Mouse (Mus musculus) E14TG2a.4 (cell line): ENCODE measurements around the gene Lexm.

ENCODE experiments used
- H3K27me3 ChIP-seq: 2 replicates; pipeline ENCODE4 v1.6.1; 2014; ENCODE audit warnings: low read length, control low read depth; ENCODE audit not compliant: insufficient read depth
- H3K36me3 ChIP-seq: 2 replicates; pipeline ENCODE4 v1.6.1; 2014; ENCODE audit warnings: low read length, control low read depth; ENCODE audit not compliant: insufficient read depth
- H3K4me1 ChIP-seq: replicated peaks from 2 replicates; pipeline ENCODE4 v1.6.1; 2014; ENCODE audit warnings: low read depth, low read length, control low read depth
- H3K4me3 ChIP-seq: replicated peaks from 2 replicates; pipeline ENCODE4 v1.5.1; 2014; ENCODE audit warnings: mild to moderate bottlenecking, low read length
- H3K9me3 ChIP-seq: 2 replicates; pipeline ENCODE4 v1.6.1; 2014; ENCODE audit warnings: low read length, control low read depth
- CTCF ChIP-seq: conservative IDR thresholded peaks from 2 replicates; pipeline ENCODE4 v1.5.1; 2014; ENCODE audit warnings: low read length
- NANOG ChIP-seq: IDR thresholded peaks from 2 replicates; pipeline ENCODE4 v1.6.1; 2014; ENCODE audit warnings: borderline replicate concordance, low read length, mixed read lengths
- POU5F1 ChIP-seq: IDR thresholded peaks from 2 replicates; pipeline ENCODE4 v1.6.1; 2014; ENCODE audit warnings: low read length, borderline replicate concordance

Lexm gene

GRCm38 (mm10) chr4:106650833-106651527 is 33.9 kb upstream of the Lexm start, which contains the start of gene Pars2:
Gene Pars2, plus strand, starts transcription at chr4:106651069.
- Histone ChIP-seq H3K4me3 (peak within 1 kb of the TSS; percentile 91), H3K9me3 (no peaks in the 10 kb centered on the region)
- TF ChIP-seq POU5F1 (no peak), CTCF (no peak), NANOG (no peak)

GRCm38 (mm10) chr4:106647137-106647536 is 30.1 kb upstream of the Lexm start:
- Histone ChIP-seq H3K27me3 (peaks cover 5% of the 10 kb centered on the region; the same call in 1 of the 2 replicates), H3K4me1 (peaks cover 27% of the 10 kb centered on the region), H3K36me3 (no peaks in the 10 kb centered on the region), H3K4me3 (no peak overlapping the region), H3K9me3 (no peaks in the 10 kb centered on the region)
- TF ChIP-seq POU5F1 (no peak), NANOG (no peak)

More at GRCm38 (mm10) chr4:106650833-106651527, 33.9 kb upstream of the Lexm start, which contains the start of gene Pars2:
- peaks cover 59% of the 10 kb centered on the region for H3K4me1 ChIP-seq
- peaks cover 34% of the 10 kb centered on the region for H3K36me3 ChIP-seq
- 0 out of 2 replicates have a peak, but pooled peaks cover 3% of the 10 kb centered on the region for H3K27me3 ChIP-seq

GRCm38 (mm10) chr4:106645797-106646196 is 28.8 kb upstream of the Lexm start:
- TF ChIP-seq NANOG (no peak), POU5F1 (no peak), CTCF (no peak)

GRCm38 (mm10) chr4:106644218-106644610 is 27.2 kb upstream of the Lexm start:
- TF ChIP-seq NANOG, result no peak
- no peak for TF ChIP-seq CTCF
- no peak for TF ChIP-seq POU5F1
- no peaks in the 10 kb centered on the region for H3K36me3 ChIP-seq
- peaks cover 10% of the 10 kb centered on the region for H3K27me3 ChIP-seq
- H3K9me3 ChIP-seq, result peaks cover 8% of the 10 kb centered on the region; the same call in 1 of the 2 replicates
- H3K4me1 ChIP-seq, result peaks cover 17% of the 10 kb centered on the region
- no peak overlapping the region for H3K4me3 ChIP-seq

More at GRCm38 (mm10) chr4:106645797-106646196, 28.8 kb upstream of the Lexm start:
- peaks cover 8% of the 10 kb centered on the region; the same call in 1 of the 2 replicates for H3K9me3 ChIP-seq
- no peak overlapping the region for H3K4me3 ChIP-seq
- H3K4me1 ChIP-seq, result peaks cover 18% of the 10 kb centered on the region
- H3K27me3 ChIP-seq, result peaks cover 5% of the 10 kb centered on the region; the same call in 1 of the 2 replicates
- no peaks in the 10 kb centered on the region for H3K36me3 ChIP-seq

- TF ChIP-seq CTCF, result no peak
Observed at GRCm38 (mm10) chr4:106643483-106644217, 26.6 kb upstream of the Lexm start.

GRCm38 (mm10) chr4:106634086-106634479 is 17.0 kb upstream of the Lexm start:
- H3K4me3 ChIP-seq, result no peak overlapping the region
- H3K27me3 ChIP-seq, result peaks cover 19% of the 10 kb centered on the region
- H3K4me1 ChIP-seq, result peaks cover 33% of the 10 kb centered on the region

More at GRCm38 (mm10) chr4:106643483-106644217, 26.6 kb upstream of the Lexm start:
- H3K36me3 ChIP-seq, result no peaks in the 10 kb centered on the region
- H3K4me3 ChIP-seq, result no peak overlapping the region
- H3K9me3 ChIP-seq, result peaks cover 8% of the 10 kb centered on the region; the same call in 1 of the 2 replicates
- H3K27me3 ChIP-seq, result peaks cover 16% of the 10 kb centered on the region
- H3K4me1 ChIP-seq, result peaks cover 17% of the 10 kb centered on the region

GRCm38 (mm10) chr4:106633281-106634085 is 16.4 kb upstream of the Lexm start:
- TF ChIP-seq POU5F1 (no peak), CTCF (no peak), NANOG (no peak)
- Histone ChIP-seq H3K4me1 (peaks cover 33% of the 10 kb centered on the region), H3K27me3 (peaks cover 13% of the 10 kb centered on the region; the same call in 1 of the 2 replicates), H3K9me3 (no peaks in the 10 kb centered on the region), H3K36me3 (no peaks in the 10 kb centered on the region), H3K4me3 (no peak overlapping the region)

More at GRCm38 (mm10) chr4:106634086-106634479, 17.0 kb upstream of the Lexm start:
- Histone ChIP-seq H3K36me3 (no peaks in the 10 kb centered on the region), H3K9me3 (no peaks in the 10 kb centered on the region)
- TF ChIP-seq POU5F1, result no peak

- Histone ChIP-seq H3K4me1 (peaks cover 44% of the 10 kb centered on the region), H3K4me3 (no peak overlapping the region), H3K27me3 (peaks cover 15% of the 10 kb centered on the region; the same call in 1 of the 2 replicates), H3K9me3 (no peaks in the 10 kb centered on the region), H3K36me3 (no peaks in the 10 kb centered on the region)
- TF ChIP-seq POU5F1 (no peak), CTCF (no peak), NANOG (no peak)
Observed at GRCm38 (mm10) chr4:106632313-106632712, 15.3 kb upstream of the Lexm start.
